Mouse (Mus musculus) Patski (cell line): ENCODE results near the gene Fbxo46. TPM values are rescaled to one million over a fixed set of nuclear protein-coding genes. Genes with fewer than 3 reads are reported as not detected.
"Not testable (repeated sequence)": the region's sequence is repeated elsewhere in the genome, so short reads cannot be mapped to it uniquely, and the experiment has no call there.

ENCODE experiments used
- ATAC-seq: fragments of 100-300 bp; one replicate; pipeline ENCODE4 v1.8.0; 2021
- CTCF ChIA-PET: fragments of 350-600 bp; sonication (Branson Sonifier 250); formaldehyde crosslinking; loops from one replicate; lab custom pipeline; 2022; ENCODE audit warnings: inconsistent platforms; lab: Charles Lee
- POLR2A ChIA-PET: fragments of 350-600 bp; sonication (Branson Sonifier 250); formaldehyde crosslinking; loops from one replicate; lab custom pipeline; 2022; ENCODE audit warnings: antibody characterized with exemption, inconsistent platforms; lab: Charles Lee
- DNase-seq: peaks from one replicate; pipeline ENCODE4 v3.0.0-alpha.2; 2011; ENCODE audit warnings: low read depth, low spot score
- H3K27me3 ChIP-seq: fragments of 371-371 bp; one replicate; pipeline ENCODE4 v1.5.1; 2021
- CTCF ChIP-seq: fragments of 100-300 bp; IDR thresholded peaks from one replicate; pipeline ENCODE4 v1.5.1; 2021
- in situ Hi-C: fragments of 300-500 bp; cut with MboI; formaldehyde crosslinking; loops from 3 replicates; pipeline ENCODE4 v1.11.1; 2018; ENCODE audit warnings: low pct_unique_long_range_greater_than_20kb, mixed read lengths
- polyA plus RNA-seq: library from polyadenylated mRNA; unstranded; gene quantifications from one replicate; pipeline ENCODE4 v1.2.3, GENCODE M21; 2021

The Fbxo46 gene
- polyA plus RNA-seq, 1 experiment from 2014 or later = 13.0 TPM

- in situ Hi-C loops = no loop called here
- ChIA-PET POLR2A (interaction anchor here (1.7 kb wide), 1 partner anchor 11 kb away, joined by 4 read pairs; no protein-coding TSS in a partner anchor), CTCF (no interaction called here)
- H3K27me3 ChIP-seq = no peaks in the 10 kb centered on the region
- DNase-seq (no peak), ATAC-seq (no peak)
- TF ChIP-seq CTCF = no peak
Observed at GRCm38 (mm10) chr7:19146793-19147192, 27.1 kb downstream of the Fbxo46 start.

- DNase-seq = no peak
Observed at GRCm38 (mm10) chr7:19147497-19148045, 27.9 kb downstream of the Fbxo46 start.

GRCm38 (mm10) chr7:19148180-19148874 is 28.7 kb downstream of the Fbxo46 start:
- no peak for ATAC-seq
- TF ChIP-seq CTCF = no peak
- DNase-seq = no peak
- in situ Hi-C loops = no loop called here
- no peaks in the 10 kb centered on the region for H3K27me3 ChIP-seq
- ChIA-PET CTCF (interaction anchor here (0.8 to 1.8 kb wide), 2 partner anchors 11 to 55 kb away, joined by 3 to 5 read pairs; no protein-coding TSS in a partner anchor), POLR2A (no interaction called here)

More at GRCm38 (mm10) chr7:19147497-19148045, 27.9 kb downstream of the Fbxo46 start:
- H3K27me3 ChIP-seq = no peaks in the 10 kb centered on the region
- no peak for ATAC-seq
- ChIA-PET CTCF (no interaction called here), POLR2A (no interaction called here)
- no peak for TF ChIP-seq CTCF
- in situ Hi-C loops = no loop called here

- ChIA-PET CTCF (interaction anchor here (0.8 to 1.8 kb wide), 2 partner anchors 12 to 55 kb away, joined by 3 to 5 read pairs; no protein-coding TSS in a partner anchor), POLR2A (no interaction called here)
- no peaks in the 10 kb centered on the region for H3K27me3 ChIP-seq
- ATAC-seq (peak; percentile 95), DNase-seq (peak; percentile 91)
- TF ChIP-seq CTCF = no peak
- in situ Hi-C loops = no loop called here
Observed at GRCm38 (mm10) chr7:19148875-19149541, 29.3 kb downstream of the Fbxo46 start, which contains the start of gene Qpctl. TSS of gene Qpctl (minus strand) at chr7:19149291.

GRCm38 (mm10) chr7:19149626-19150025 is 30.0 kb downstream of the Fbxo46 start, which contains the start of gene Snrpd2:
TSS of gene Snrpd2 (plus strand) at chr7:19149722.
- ATAC-seq = peak; percentile 55
- ChIA-PET CTCF (interaction anchor here (0.8 to 1.8 kb wide), 2 partner anchors 29 to 56 kb away, joined by 5 read pairs; no protein-coding TSS in a partner anchor), POLR2A (interaction anchor here (0.8 kb wide), 1 partner anchor 51 kb away, joined by 3 read pairs; no protein-coding TSS in a partner anchor)

GRCm38 (mm10) chr7:19151121-19151520 is 31.5 kb downstream of the Fbxo46 start:
- POLR2A ChIA-PET, CTCF ChIA-PET, H3K27me3 ChIP-seq, ATAC-seq, DNase-seq, in situ Hi-C loops: not testable (repeated sequence)

More at GRCm38 (mm10) chr7:19149626-19150025, 30.0 kb downstream of the Fbxo46 start, which contains the start of gene Snrpd2:
- in situ Hi-C loops = no loop called here
- H3K27me3 ChIP-seq = no peaks in the 10 kb centered on the region
- DNase-seq = no peak
- no peak for TF ChIP-seq CTCF

- in situ Hi-C loops = no loop called here
- no peak for ATAC-seq
- DNase-seq = no peak
- POLR2A ChIA-PET = interaction anchor here (0.6 kb wide), 1 partner anchor 46 kb away, joined by 4 read pairs; no protein-coding TSS in a partner anchor
- no peak for TF ChIP-seq CTCF
- H3K27me3 ChIP-seq = no peaks in the 10 kb centered on the region
- CTCF ChIA-PET = interaction anchor here (0.8 to 2.8 kb wide), 2 partner anchors 24 to 88 kb away, joined by 3 to 13 read pairs; no protein-coding TSS in a partner anchor
Observed at GRCm38 (mm10) chr7:19154796-19155195, 35.1 kb downstream of the Fbxo46 start.

GRCm38 (mm10) chr7:19155825-19156475 is 36.3 kb downstream of the Fbxo46 start:
- CTCF ChIA-PET = interaction anchor here (0.8 to 2.8 kb wide), 9 partner anchors 13 to 89 kb away, joined by 3 to 13 read pairs (median 4); no protein-coding TSS in a partner anchor
- POLR2A ChIA-PET = interaction anchor here (0.8 kb wide), 1 partner anchor 60 kb away, joined by 3 read pairs; no protein-coding TSS in a partner anchor
- in situ Hi-C loops = no loop called here
- ATAC-seq = peak; percentile 14
- DNase-seq = no peak
- no peaks in the 10 kb centered on the region for H3K27me3 ChIP-seq
- TF ChIP-seq CTCF = no peak

GRCm38 (mm10) chr7:19157160-19157800 is 37.6 kb downstream of the Fbxo46 start:
- ChIA-PET CTCF (interaction anchor here (1.2 kb wide), 1 partner anchor 52 kb away, joined by 9 read pairs; no protein-coding TSS in a partner anchor), POLR2A (no interaction called here)
- TF ChIP-seq CTCF = no peak
- DNase-seq (no peak), ATAC-seq (peak; percentile 70)
- in situ Hi-C loops = no loop called here
- no peaks in the 10 kb centered on the region for H3K27me3 ChIP-seq
